Mouse (Mus musculus) adrenal gland, postnatal 10 days (tissue): Measurements from ENCODE around the gene Zfp638. TPM values are rescaled to one million over a fixed set of nuclear protein-coding genes. Genes with fewer than 3 reads are reported as not detected.
A peak's percentile ranks its signal among the peaks of the same experiment; 100 is the strongest.
"Not testable (repeated sequence)": the region's sequence is repeated elsewhere in the genome, so short reads cannot be mapped to it uniquely, and the experiment has no call there.

ENCODE experiments used
- DNase-seq: peaks from one replicate; pipeline ENCODE4 v3.0.0; 2021; ENCODE audit warnings: mixed read lengths
- long read RNA-seq, 2 experiments: library from polyadenylated mRNA; stranded (forward); transcript quantifications; one replicate each; pipeline ENCODE4 v2.0.0; 2021
- total RNA-seq, 2 experiments: library from RNA; stranded (reverse); gene quantifications; 2 replicates each; pipeline ENCODE4 v1.2.3; 2021

Gene Zfp638
- 10 to 100 TPM; 69.6 to 82.5 TPM for total RNA-seq
- long read RNA-seq, experiment 1, partial matches to known transcripts = 3 of 14 reads
- long read RNA-seq, experiment 1, other reads (novel, unspliced or antisense) = 5 of 14 reads
- long read RNA-seq, experiment 2, full-length matches to known transcripts = 2 of 18 reads
- long read RNA-seq, experiment 2, partial matches to known transcripts = 2 of 18 reads
- long read RNA-seq, experiment 2, other reads (novel, unspliced or antisense) = 14 of 18 reads

DNA sequence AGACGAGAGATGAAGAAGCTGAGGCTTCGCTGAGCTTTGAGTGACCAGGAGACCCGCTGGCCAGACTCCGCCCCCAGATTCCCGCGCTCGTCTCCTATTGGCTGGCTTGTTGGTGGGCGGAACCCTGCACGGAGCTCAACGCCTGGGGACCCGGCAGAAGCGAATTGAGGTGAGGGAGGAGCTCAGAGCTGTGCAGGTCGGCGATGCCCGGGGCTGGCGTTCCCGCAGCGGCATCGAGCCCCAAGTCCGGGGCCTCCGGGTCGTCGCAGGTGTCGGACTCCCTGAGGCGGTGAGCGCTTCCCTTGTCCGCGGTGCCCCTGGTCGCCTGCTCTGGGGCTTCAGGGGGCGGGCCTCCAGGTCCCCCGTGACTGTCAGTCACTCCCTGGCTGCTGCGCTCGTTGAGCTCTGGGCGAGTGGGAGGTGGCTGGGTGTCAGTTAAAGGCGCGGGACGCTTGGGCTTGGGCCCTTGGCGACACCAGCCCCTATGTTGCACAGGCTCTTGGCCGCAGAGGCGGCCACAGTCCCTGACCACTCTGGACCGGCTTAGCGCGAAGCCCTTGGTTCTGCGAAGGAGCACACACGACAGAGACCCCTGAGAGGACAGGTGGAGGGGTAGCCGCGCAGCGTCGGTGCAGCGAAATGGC is at the start of gene Zfp638:
TSS of gene Zfp638 (plus strand) at position 156 of the 644 bp plus-strand sequence.
- DNase-seq = peak; percentile 98

DNA sequence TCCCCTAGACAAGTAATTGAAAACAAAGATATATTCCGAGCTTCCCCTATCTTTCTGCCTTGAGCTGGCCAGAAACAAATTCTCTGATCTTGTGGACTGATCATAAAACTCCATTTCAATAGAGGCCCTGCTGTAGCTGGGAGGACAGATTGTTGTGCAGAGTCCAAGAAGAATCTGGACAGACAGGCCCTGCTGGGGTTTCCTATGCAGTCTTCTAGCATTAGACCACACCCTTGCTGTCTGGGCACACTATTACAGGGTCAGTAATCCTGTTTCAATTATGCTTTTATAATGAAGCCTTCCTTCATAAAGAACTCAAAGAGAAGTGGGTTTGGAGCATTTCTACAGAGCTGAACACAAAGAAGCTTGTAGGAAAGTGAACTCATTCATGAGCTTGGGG is 47.9 kb upstream of the Zfp638 start:
- DNase-seq = no peak

DNA sequence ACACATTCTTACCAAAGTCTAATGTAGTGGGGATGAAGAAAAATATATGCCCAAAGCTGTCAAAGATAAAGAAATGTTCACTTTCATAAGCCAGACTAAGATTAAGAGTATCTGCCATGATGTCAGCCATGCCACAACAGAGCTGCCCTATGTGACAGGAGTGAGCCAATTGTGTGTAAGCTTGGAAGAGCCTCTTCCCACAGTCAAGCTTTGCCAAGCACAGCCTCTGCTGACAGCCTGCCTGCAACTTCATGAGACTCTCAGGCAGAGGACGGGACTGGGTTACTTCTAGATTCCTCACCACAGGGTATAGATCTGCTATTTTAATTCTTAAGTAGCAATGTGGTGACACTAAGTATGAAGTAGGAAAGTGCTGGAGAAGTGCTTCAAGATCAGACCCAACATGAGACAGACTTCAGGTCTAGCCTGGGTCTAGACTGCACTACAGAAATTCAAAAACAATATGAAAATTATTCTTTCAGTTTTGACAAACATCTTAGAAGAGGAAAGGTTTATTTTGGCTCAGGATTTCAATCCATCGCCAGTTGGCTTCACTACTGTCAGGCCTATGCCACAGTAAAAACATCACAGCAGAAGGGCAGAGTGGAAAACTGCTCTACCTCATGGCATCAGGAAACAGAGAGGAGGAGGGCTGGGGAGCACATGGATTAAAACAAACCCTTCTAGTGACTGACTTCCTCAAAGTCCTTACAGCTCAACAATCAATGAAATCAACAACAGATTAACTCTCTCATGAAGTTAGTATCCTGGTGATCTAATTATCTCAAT is 46.0 kb upstream of the Zfp638 start:
- no peak for DNase-seq

DNA sequence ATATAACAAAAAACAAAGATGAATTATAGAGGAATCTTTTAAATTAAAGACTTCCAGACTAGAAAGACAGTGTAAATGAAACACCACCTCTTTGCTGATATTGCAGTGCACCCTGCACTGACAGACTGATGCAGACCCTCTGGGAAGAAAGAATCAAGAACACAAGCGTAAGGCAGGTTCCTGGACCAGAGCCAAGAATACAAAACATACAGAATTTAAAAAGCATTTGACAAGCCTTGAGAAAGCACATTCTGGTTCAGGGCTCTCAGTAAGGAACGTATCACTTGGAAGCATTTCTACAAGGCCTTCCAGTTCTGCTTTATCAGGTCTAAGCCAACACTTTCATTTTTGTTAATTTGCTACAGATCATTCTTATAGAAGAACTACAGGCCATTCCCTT is 45.1 kb upstream of the Zfp638 start:
- no peak for DNase-seq

DNA sequence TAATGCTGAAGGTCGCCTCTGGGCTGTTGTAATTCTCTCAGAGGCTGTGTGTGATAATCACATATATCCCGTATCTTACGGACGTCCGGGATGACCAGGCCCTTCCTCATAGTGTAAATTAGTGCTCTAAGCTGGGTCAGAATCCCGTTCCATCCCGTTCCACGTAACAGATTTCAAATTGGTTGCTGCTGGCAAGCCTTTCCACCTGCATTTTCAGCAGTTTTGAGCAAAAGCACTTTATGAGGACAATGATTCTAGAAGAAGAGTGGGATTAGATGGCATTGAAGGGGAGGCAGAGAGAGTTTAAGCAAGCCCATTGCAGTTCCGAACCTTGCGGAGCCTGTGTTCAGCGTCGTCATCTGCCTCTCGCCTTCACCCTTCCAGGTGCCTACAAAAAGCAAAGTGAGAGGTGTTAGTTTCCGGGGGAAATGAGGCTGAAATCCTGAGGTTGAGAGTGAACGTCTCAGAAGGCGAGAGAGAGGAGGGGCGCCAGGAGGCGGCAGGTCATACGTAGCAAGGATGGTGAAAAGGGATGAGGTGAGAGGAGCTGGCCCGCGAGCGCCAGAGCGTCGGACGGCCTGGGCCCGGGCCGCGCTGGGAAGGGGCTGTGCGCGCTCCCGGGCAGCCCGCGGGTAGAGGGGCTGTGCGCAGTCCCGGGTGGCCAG is 35.8 kb upstream of the Zfp638 start:
- DNase-seq = no peak

DNA sequence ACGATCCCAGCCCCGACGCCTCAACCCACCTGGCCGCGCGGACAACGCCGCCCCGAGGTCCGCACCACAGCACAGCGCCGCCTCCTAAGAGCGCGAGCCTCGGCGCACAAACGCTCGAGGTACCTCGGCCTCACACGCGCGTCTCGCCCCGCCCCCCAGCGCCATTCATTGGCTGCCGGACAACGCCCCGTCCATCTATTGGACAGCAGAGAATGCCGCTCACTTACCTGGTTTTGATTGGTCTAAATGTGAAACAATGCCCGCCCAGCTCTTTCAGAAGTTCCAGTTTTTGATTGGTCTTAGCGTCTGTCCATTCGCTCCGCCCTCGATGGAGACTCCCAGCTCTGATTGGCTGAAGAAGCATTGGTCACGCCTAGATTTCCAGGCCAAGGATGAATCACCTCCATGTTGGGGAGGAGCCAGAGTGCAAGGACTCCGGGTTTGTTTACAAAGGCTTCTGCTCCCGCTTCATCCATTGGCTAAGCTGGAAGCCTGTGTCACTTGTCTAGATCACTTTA is 35.2 kb upstream of the Zfp638 start, which contains the start of gene Paip2b:
TSS of gene Paip2b (minus strand) at position 136 of the 518 bp plus-strand sequence.
- peak; percentile 98 for DNase-seq

DNA sequence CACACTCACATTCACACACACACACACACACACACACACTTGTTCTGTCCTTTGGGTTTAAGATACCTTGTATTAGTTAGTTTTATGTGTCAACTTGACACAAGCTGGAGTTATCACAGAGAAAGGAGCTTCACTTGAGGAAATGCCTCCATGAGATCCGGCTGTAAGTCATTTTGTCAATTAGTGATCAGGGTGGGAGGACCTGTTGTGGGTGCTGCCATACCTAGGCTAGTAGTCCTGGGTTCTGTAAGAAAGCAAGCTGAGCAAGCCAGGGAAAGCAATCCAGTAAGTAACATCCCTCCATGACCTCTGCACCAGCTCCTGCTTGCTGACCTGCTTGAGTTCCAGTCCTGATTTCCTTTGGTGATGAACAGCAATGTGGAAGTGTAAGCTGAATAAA is 34.5 kb upstream of the Zfp638 start:
- not testable (repeated sequence) for DNase-seq

DNA sequence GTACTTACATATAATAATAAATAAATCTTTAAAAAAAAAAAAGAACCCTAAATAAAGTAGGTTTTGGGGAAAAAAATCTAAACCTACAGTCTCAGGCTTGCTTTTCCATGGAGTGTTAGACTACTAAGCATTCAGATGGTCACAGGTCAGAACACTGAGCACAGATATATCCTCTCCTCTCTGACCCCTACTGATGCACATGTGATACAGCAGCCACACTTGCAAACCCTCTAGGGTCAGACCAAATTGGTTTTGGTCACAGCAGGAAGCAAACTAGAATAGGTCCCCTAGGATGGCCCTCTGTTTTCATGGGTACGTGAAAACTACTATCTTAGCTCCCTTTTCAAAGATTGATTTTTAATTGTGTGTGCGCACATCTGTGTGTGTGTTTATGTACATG is 30.1 kb upstream of the Zfp638 start:
- DNase-seq = no peak

DNA sequence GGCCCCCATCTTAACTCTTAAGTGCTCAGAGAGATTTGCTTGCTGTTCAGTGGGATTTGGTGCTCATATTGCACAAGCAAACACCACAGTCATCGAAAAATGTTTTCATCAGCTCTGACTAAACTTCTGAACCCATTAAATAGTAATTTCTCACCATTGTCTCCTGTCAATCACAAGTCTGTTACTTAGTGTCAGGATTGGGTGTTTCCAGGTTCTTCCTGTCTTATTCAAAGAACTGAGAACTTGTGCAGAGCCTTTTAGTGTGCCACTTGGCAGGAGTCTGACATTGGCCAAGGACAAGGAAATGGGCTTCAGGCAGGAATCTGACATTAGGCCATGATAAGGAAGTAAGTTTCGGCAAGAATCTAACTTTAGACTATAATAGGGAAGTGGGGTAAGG is 28.9 kb upstream of the Zfp638 start:
- no peak for DNase-seq

DNA sequence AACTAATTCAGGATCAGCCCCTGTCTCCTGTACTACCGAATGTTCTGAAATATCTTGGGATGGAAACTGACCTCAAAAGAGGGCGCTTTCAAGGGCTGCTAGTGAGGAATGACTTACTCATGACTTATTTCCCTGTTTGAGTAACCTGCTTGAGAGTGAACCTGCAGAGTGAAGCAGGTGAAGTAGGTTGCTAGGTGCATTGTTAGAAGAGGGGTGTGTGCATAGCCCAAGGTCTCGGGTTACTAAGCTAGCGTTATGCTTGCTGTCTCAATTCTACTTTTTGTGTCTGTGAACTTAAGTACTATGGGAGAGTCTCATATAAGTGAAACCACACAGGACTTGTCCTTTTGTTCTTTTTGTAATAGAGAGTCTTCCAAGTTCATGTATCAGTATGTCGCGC is 26.8 kb upstream of the Zfp638 start:
- no peak for DNase-seq

DNA sequence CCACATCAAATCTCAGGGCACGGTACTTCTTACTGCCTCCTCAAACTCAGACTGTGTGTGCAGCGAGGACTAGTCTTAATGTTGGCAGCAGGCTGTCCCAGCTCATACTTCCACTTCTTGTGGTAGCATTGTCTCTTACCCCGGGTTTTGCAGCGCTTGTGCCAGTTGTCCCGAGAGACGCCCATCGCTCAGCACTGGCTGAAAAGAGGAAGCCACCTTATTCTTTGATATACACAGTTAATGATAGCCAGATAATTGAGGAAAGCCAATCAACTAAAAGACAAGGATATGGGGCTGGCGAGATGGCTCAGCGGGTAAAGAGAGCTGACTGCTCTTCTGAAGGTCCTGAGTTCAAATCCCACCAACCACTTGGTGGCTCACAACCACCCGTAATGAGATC is 22.0 kb upstream of the Zfp638 start:
- no peak for DNase-seq

DNA sequence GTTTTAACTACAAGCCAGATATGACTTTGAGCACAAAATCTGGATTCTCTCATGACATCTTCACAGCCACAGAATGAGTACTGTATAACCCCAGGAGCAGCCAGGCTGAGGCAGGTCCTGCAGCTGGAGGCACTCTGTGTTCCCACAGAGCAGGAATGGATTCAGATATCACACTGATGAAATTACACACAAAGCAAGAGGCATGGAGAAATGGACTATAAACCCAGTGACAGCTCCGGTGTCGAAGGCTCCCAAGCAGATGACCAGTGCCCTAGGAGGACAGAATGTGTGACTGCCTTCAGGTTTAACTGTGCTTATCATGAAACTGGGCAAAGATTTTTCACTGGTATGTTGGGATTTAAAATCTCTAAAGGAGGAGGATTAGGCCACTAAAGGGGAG is 20.8 kb upstream of the Zfp638 start:
- DNase-seq = no peak

DNA sequence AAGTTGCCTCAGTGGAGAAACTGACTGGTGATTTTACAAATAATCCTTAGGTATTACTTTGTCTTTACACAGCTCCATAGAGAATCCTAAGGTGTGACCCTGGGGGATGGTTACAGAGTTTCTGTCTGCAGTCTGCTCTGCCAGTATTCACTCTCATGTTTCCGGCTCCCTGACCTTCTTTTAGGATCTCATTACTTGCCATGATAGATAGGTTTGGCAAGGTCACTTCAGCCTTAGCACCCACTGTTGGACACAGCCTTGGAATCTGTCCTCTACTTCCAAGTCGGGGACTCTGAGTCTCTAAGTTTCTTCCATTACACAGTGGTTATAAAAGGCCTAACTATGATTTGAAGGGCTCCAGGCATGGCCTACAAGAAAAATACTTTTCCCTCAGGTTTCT is 17.5 kb upstream of the Zfp638 start:
- no peak for DNase-seq

DNA sequence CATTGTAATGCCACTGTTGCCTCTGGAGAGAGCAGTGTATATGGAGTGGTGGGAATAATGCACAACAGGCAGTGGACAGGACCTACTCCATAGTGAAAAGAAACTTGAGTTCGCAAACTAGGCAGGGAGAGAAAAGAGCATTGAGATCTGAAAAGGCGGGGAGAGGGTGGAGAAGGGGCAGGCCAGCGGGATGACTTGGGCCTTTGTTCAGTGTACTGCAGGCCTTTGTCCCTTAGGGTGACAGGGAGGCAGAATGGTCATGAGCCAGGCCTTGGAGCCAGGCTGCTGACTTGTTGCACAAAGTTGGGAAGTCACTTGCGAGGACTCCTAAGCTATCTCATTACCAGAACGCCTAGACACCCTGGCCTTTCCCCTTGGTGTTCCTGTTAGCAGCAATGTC is 9.4 kb upstream of the Zfp638 start:
- DNase-seq = no peak

DNA sequence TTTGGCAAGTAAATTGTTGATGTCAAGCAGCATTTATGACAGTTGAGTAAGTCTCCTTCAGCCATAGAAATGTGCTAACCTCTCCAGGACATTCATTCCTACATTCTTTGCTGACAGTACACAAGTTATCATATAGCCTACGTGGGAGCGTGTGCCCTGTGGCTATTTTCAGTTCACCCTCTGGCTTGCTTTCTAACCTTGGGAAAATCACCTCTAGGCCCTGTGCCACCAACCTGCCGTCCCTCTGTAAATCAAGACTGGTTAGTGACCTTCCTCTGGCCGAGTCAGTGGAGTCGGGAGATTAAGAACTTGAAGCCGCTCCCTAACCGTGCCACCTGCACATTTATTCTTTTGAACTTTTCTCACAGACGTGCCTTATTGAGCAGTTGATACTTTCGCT is 6.9 kb upstream of the Zfp638 start:
- DNase-seq = peak; percentile 65

DNA sequence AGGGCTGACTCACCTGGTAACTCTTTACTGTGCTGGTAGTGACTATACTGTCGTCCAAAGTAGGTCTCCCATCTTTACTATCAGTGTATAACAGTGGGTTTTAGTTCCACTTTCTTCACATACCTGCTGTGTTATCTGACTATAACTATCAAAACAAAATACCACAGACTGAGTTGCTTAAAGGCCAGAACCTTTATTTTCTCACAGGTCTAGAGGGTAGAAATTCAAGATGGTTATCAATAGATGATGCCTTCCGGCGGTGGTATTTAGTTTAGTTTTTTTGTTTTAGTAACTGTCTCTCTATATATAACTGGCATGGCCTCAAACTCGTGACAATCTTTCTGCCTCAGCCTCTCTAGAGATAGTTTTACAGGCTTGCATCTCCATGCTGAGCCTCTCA is 3.4 kb upstream of the Zfp638 start:
- no peak for DNase-seq

DNA sequence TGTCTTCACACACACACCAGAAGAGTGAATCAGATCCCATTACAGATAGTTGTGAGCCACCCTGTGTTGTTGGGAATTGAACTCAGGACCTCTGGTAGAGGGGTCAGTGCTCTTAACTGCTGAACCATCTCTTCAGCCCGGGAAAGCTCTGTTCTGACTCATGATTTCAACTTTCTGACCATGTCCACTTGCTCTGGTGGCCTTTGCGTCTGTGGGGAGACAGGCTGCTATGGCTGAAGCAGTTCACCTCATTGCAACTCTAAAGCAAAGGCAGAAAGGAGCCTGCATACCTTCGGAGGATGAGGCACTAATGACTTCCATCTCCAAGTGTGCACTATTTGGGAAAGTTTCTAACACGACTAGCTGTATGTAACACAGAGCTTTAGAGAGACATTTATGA is 486 bp upstream of the Zfp638 start:
- DNase-seq = no peak

DNA sequence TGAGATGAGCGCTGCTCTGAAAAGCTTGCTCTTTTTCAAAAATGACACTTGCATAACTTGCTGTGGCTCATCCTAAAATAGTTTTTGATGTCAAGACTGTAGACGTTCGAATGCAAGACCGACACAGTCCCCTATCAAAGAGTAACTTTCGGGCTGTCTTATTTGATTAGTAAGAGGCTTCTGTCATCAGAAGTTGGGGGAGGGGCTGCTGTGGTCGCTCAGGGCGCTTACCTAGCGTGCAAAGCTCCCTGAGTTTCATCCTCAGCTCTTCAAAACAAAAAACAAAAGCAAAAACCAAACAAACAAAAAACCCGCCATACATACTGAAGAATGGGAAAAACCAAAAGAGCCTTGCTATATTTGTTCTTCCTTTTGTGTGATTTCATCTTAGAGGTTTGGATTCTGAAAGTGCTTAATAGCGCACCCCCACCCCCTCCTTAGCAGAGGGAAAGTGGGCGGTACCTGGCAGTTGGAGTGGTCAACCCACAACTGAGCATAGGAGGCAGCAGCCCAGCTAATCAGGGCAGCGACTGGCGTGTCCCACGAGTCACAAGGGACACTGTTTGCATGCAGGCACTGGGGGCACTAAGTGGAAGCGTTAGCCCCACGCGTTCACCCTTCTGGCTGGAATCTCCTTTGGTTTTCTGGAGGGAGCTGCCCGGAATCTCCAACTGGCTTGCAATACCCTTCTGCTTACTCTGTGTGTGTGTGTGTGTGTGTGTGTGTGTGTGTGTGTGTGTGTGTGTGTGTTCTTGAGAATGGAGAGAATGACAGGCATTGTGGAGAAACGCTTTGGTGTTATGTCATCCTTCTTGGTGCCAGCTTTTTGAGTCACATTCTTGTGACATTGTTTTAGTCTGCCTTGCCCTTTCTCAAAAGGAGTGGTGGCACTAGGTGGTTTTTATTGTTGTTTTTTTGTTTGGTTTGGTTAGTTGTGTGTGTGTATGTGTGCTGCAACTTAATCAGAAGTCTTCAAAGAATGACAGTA is 983 bp downstream of the Zfp638 start:
- peak; percentile 81 for DNase-seq

DNA sequence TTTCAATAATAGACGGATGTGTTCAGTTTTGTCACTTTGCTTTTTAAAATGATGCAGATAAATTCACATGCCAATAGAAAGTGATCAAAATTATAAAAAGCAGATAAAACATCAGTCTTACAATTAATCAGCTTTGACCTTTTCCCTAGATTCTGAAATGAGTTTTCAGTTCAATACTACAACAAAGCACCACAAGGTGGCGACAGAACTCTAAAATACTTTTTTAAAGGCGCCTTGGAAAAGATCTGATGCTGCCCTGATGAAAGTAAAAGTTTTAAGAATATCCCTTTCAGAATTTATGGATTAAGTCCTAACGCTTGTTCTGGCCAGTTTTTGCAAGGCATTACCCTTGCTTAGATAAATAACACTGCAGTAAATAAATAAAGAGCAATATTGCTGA is 12.9 kb downstream of the Zfp638 start:
- peak; percentile 77 for DNase-seq

DNA sequence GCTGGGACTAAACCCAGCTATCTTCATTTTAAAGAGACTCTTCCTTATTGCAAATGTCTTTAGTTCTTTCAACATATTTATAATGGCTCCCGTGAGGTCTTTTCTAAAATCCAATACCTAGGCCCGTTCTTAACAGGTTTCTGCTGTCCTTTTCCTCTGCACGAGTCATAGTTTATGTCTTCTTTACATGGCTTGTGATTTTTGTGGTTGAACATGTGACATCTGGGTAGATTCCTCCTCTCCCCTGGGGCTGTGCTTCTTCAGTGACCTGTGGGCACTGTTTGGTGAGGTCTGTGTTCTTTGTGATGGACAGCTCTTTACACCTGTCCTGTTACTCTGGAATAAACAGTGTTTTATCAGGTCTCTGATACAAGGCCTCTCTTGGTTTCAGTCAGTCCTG is 19.9 kb downstream of the Zfp638 start:
- DNase-seq = no peak

DNA sequence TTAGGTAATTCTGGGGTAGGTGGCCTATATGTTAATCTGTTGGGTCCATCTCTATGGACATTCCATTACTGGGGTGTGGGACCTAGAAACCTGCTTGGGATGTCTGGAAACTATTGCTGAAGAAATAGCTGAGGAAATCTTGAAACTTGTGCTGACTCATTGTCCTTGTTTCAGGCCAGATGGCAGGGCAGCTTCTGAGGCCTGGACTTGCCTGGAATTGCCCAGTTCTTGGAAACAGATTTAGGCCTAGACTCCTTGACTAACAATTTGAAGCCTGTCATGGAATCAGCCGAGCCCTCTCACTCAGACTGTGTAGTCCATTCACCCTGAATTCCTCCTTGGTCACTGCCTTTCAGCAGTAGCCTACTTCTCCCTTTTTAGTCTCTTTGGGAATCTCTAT is 21.9 kb downstream of the Zfp638 start:
- DNase-seq = no peak
